Mouse (Mus musculus): ENCODE measurements around the gene Nhsl1. TPM values are rescaled to one million over a fixed set of nuclear protein-coding genes. Genes with fewer than 3 reads are reported as not detected.

Gene Nhsl1
- polyA plus RNA-seq, 1 experiment = 0.74 TPM

GRCm38 (mm10) chr10:18317961-18318915 is 547 bp upstream of the Nhsl1 start:
- no peak overlapping the region for H3K27ac ChIP-seq (ENCODE audit: insufficient read depth, low read length)
- DNase-seq (ENCODE audit: low read depth in 1 of 2, low spot score in 2 of 2) = peak in 1 of 2 experiments; percentile 4
- peaks cover 4% of the 10 kb centered on the region; the same call in 1 of the 2 replicates for H3K4me1 ChIP-seq (ENCODE audit: control insufficient read depth, insufficient read depth, insufficient read length)
- H3K4me3 ChIP-seq (ENCODE audit: extremely low read depth, insufficient read depth, insufficient read length) = peak overlapping the region; percentile 57
- H3K27me3 ChIP-seq (ENCODE audit: control insufficient read depth, insufficient read depth, low read length) = peaks cover 16% of the 10 kb centered on the region
- no peak for TF ChIP-seq CTCF (IDR thresholded peaks at IDR 0.05; ENCODE audit: extremely low read depth, insufficient read depth, insufficient read length, insufficient replicate concordance)
- TF ChIP-seq POLR2A (IDR thresholded peaks at IDR 0.05; ENCODE audit: low read depth, low read length) = no peak
- no peaks in the 10 kb centered on the region for H3K36me3 ChIP-seq (ENCODE audit: control insufficient read depth, insufficient read depth, low read length)
- 7% methylated on average over 78 of the region's 89 CpGs for WGBS

- Histone ChIP-seq H3K27ac (ENCODE audit: insufficient read depth, low read length) (no peak overlapping the region), H3K4me1 (ENCODE audit: control insufficient read depth, insufficient read depth, insufficient read length) (peaks cover 4% of the 10 kb centered on the region; the same call in 1 of the 2 replicates), H3K36me3 (ENCODE audit: control insufficient read depth, insufficient read depth, low read length) (no peaks in the 10 kb centered on the region), H3K27me3 (ENCODE audit: control insufficient read depth, insufficient read depth, low read length) (peaks cover 16% of the 10 kb centered on the region), H3K4me3 (ENCODE audit: extremely low read depth, insufficient read depth, insufficient read length) (no peak overlapping the region)
- WGBS = 75% methylated on average over 4 of the region's 4 CpGs
- TF ChIP-seq POLR2A (IDR thresholded peaks at IDR 0.05; ENCODE audit: low read depth, low read length) (no peak), CTCF (IDR thresholded peaks at IDR 0.05; ENCODE audit: extremely low read depth, insufficient read depth, insufficient read length, insufficient replicate concordance) (no peak)
- DNase-seq (ENCODE audit: low read depth in 1 of 2, low spot score in 2 of 2) = no peak
Measured at GRCm38 (mm10) chr10:18319691-18320090, 906 bp downstream of the Nhsl1 start.

GRCm38 (mm10) chr10:18321861-18322260 is 3.1 kb downstream of the Nhsl1 start:
- WGBS = 91% methylated on average over 6 of the region's 6 CpGs

GRCm38 (mm10) chr10:18323701-18324100 is 4.9 kb downstream of the Nhsl1 start:
- Histone ChIP-seq H3K27me3 (ENCODE audit: control insufficient read depth, insufficient read depth, low read length) (peaks cover 7% of the 10 kb centered on the region), H3K36me3 (ENCODE audit: control insufficient read depth, insufficient read depth, low read length) (no peaks in the 10 kb centered on the region), H3K4me1 (ENCODE audit: control insufficient read depth, insufficient read depth, insufficient read length) (peaks cover 4% of the 10 kb centered on the region; the same call in 1 of the 2 replicates), H3K27ac (ENCODE audit: insufficient read depth, low read length) (no peak overlapping the region), H3K4me3 (ENCODE audit: extremely low read depth, insufficient read depth, insufficient read length) (no peak overlapping the region)
- no peak for DNase-seq (ENCODE audit: low read depth in 1 of 2, low spot score in 2 of 2)
- TF ChIP-seq POLR2A (IDR thresholded peaks at IDR 0.05; ENCODE audit: low read depth, low read length) = no peak
- no peak for TF ChIP-seq CTCF (IDR thresholded peaks at IDR 0.05; ENCODE audit: extremely low read depth, insufficient read depth, insufficient read length, insufficient replicate concordance)
- 88% methylated on average over 4 of the region's 4 CpGs for WGBS

More at GRCm38 (mm10) chr10:18321861-18322260, 3.1 kb downstream of the Nhsl1 start:
- no peak for DNase-seq (ENCODE audit: low read depth in 1 of 2, low spot score in 2 of 2)
- H3K36me3 ChIP-seq (ENCODE audit: control insufficient read depth, insufficient read depth, low read length) = no peaks in the 10 kb centered on the region
- no peak for TF ChIP-seq POLR2A (IDR thresholded peaks at IDR 0.05; ENCODE audit: low read depth, low read length)
- TF ChIP-seq CTCF (IDR thresholded peaks at IDR 0.05; ENCODE audit: extremely low read depth, insufficient read depth, insufficient read length, insufficient replicate concordance) = no peak
- H3K27me3 ChIP-seq (ENCODE audit: control insufficient read depth, insufficient read depth, low read length) = peaks cover 16% of the 10 kb centered on the region
- H3K4me1 ChIP-seq (ENCODE audit: control insufficient read depth, insufficient read depth, insufficient read length) = peaks cover 4% of the 10 kb centered on the region; the same call in 1 of the 2 replicates
- no peak overlapping the region for H3K27ac ChIP-seq (ENCODE audit: insufficient read depth, low read length)
- no peak overlapping the region for H3K4me3 ChIP-seq (ENCODE audit: extremely low read depth, insufficient read depth, insufficient read length)

GRCm38 (mm10) chr10:18328331-18328908 is 9.6 kb downstream of the Nhsl1 start:
- TF ChIP-seq POLR2A (IDR thresholded peaks at IDR 0.05; ENCODE audit: low read depth, low read length) = no peak
- no peak for TF ChIP-seq CTCF (IDR thresholded peaks at IDR 0.05; ENCODE audit: extremely low read depth, insufficient read depth, insufficient read length, insufficient replicate concordance)
- no peak overlapping the region for H3K27ac ChIP-seq (ENCODE audit: insufficient read depth, low read length)
- no peaks in the 10 kb centered on the region for H3K36me3 ChIP-seq (ENCODE audit: control insufficient read depth, insufficient read depth, low read length)
- DNase-seq (ENCODE audit: low read depth in 1 of 2, low spot score in 2 of 2) = no peak
- no peak overlapping the region for H3K4me3 ChIP-seq (ENCODE audit: extremely low read depth, insufficient read depth, insufficient read length)
- 85% methylated on average over 5 of the region's 5 CpGs for WGBS
- H3K4me1 ChIP-seq (ENCODE audit: control insufficient read depth, insufficient read depth, insufficient read length) = no peaks in the 10 kb centered on the region
- no peaks in the 10 kb centered on the region for H3K27me3 ChIP-seq (ENCODE audit: control insufficient read depth, insufficient read depth, low read length)

- Histone ChIP-seq H3K4me3 (ENCODE audit: extremely low read depth, insufficient read depth, insufficient read length) (no peak overlapping the region), H3K27ac (ENCODE audit: insufficient read depth, low read length) (no peak overlapping the region), H3K27me3 (ENCODE audit: control insufficient read depth, insufficient read depth, low read length) (no peaks in the 10 kb centered on the region), H3K36me3 (ENCODE audit: control insufficient read depth, insufficient read depth, low read length) (no peaks in the 10 kb centered on the region), H3K4me1 (ENCODE audit: control insufficient read depth, insufficient read depth, insufficient read length) (no peaks in the 10 kb centered on the region)
- TF ChIP-seq CTCF (IDR thresholded peaks at IDR 0.05; ENCODE audit: extremely low read depth, insufficient read depth, insufficient read length, insufficient replicate concordance) = no peak
- no peak for TF ChIP-seq POLR2A (IDR thresholded peaks at IDR 0.05; ENCODE audit: low read depth, low read length)
- DNase-seq (ENCODE audit: low read depth in 1 of 2, low spot score in 2 of 2) = no peak
- 14% methylated on average over 23 of the region's 23 CpGs for WGBS
Measured at GRCm38 (mm10) chr10:18329096-18330038, 10.6 kb downstream of the Nhsl1 start.
